Mouse (Mus musculus): Measurements from ENCODE around the gene Lrrc75b.
"Not testable (repeated sequence)": the region's sequence is repeated elsewhere in the genome, so short reads cannot be mapped to it uniquely, and the experiment has no call there.

The Lrrc75b gene

DNA sequence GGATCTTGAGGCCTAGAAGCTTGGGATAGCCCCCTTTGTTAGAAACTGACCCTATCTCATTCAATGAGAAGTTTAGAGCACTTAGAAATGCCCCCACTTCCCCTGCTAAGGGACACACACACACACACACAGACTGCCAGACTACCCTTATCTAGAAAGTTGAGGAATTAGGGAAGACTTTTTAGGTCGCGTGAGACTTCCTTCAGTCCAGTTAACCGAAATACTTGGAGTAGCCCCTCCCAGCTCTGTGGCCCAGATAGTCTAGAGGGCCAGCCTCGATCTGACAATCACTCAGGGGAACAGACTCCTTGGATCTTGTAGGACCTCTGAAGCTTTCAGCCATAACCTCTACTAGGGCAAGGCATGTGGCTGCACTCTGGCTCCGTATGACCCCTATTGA, 7.9 kb upstream of the Lrrc75b start:
- DNase-seq (ENCODE audit: low read depth, low spot score) = no peak

DNA sequence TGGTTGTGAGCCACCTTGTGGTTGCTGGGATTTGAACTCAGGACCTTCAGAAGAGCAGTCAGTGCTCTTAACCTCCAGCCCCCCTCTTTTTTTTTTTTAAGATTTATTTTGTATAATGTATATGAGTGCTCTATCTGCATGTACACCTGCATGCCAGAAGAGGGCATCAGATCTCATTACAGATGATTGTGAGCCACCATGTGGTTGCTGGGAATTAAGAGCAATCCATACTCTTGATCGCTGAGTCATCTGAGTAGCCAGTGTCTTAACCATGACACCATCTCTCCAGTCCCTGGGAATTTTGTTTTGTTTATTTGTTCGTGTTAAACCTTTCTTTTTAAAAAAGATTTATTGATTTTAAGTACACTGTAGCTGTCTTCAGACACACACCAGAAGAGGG, 6.6 kb upstream of the Lrrc75b start:
- DNase-seq (ENCODE audit: low read depth, low spot score) = not testable (repeated sequence)

DNA sequence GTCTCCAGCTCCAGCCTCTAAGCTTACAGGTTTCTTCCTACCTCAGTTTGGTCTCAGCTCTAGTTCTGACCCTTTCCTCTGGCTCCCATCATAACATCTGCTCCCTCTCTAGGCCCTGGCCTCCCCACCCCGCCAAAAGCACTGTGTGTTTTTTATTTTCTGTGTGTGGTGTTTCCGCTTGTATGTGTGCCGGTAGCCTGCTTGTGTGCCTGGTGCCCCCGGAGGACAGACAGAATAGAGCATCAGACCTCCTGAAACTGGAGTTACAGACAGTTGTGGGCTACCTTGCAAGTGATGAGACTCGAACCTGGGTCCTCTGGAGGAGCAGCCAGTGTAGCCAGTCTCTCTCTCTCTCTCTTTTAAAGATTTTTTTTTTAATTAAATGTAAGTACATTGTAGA, 6.2 kb upstream of the Lrrc75b start:
- DNase-seq (ENCODE audit: low read depth, low spot score) = no peak

DNA sequence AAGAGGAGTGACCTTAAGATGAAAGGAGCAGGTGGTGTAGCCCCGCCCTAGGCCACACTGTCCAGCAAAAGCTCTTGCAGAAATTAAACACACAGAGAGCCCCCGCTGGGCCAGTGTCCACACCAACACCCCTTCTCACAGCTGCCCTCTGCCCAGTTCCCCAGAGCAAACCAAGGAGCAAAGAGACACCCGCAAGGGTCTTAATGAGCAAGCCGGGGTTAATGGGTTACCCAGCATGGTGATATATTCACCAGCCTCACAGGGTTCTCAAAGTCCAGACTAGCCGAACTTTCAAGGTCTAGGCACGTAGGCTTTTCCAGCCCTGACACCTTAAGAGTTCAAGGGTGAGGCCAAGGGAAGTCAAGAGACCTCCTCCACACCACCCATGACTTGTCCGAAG, 5.8 kb upstream of the Lrrc75b start:
- DNase-seq (ENCODE audit: low read depth, low spot score) = no peak

DNA sequence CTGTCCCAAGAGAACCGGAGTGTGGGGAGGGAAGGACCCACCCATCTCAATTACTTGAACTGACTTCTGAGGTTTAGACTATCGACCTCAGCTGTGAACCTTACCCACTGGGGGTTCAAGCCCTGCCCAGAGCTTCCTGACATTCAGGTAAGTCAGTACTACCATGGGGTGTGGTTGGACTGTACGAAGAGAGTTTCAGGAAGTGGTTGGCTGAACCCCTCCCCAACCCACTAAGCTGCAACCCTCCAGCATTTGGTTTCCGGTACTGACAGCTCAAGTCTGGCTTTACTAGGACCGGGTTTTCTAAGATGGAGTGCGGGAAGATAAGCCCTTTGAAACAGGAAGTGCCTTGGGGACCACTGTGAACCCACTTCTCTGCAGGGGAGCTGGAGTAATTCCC, 5.3 kb upstream of the Lrrc75b start:
- DNase-seq (ENCODE audit: low read depth, low spot score) = no peak

DNA sequence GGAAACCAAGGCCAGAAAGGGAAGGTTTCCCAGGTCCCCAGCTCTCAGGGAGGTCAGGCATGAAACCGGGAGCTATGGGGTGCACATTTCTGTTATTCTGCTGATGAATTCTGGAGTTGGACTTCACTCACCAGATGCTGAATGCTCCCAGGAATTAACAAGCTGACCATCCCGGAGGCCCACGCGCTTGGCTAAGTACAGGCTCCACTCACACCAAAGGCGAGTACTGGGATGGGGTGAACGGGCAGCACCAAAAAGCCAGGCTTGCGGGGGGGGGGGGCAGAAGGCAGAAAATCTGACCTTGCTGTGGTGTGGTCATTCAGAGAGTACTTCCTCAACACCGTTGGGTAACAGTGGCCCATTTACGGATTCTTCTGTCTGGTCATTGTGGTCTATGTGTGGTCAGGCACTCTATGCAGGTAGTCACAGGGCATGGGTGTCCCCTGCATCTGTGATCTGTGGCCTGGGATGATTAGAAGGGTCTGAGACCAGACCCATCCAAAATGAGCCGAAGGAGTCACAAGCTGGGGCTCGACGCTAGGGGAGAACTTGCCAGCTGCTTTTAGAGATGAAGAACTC, 4.6 kb upstream of the Lrrc75b start:
- DNase-seq (ENCODE audit: low read depth, low spot score) = no peak

DNA sequence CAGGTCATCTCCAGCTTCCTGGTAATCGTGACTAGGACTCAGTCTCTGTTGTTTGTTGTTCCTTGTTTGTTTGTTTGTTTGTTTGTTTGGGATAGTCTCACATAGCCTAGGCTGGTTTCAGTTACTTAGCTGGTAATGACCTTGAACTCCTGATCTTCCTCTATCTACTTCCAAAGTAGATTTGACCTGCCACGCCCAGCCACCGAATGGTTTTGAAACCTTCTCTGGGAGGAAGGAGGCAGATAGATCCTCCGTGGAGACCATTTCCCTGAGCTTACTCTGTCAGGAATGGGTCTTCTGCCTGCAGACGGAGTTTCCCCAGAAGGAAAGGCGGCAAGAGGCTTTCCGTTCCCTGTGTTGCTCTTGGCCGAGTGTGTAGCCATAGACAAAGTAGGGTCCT, 2.5 kb upstream of the Lrrc75b start:
- DNase-seq (ENCODE audit: low read depth, low spot score) = no peak

DNA sequence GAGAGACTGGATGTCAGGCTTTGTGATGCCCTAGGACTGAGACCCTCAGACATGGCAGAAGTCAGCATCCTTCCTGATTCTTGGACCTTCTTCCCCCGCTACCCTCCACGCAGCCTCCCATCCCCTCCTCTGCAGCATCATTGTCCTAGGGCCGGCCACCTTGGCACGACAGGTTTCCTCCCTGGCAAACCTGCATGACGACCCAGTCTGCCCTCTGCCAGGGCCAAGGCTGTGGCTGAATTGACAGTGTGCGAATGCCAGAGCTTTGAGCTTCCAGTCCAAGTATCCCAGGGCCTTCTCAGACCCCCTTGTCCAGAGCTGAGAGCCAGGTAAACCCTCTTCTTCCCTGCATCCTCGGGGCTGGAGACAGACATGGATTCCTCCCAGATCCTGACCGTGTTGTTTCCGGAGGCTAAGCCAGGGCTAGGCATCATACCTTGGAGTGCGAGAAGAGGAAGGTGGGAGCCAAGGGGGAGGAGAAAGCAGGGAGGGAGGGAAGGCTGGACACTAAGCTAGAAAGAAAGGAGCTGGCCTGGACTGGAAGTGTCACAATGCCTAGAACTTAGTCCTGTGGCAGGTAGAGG, 1.0 kb upstream of the Lrrc75b start, which contains the start of gene Ggt1:
Ggt1 (plus strand) TSS at position 534 of the 584 bp plus-strand sequence.
- no peak for DNase-seq (ENCODE audit: low read depth, low spot score)

DNA sequence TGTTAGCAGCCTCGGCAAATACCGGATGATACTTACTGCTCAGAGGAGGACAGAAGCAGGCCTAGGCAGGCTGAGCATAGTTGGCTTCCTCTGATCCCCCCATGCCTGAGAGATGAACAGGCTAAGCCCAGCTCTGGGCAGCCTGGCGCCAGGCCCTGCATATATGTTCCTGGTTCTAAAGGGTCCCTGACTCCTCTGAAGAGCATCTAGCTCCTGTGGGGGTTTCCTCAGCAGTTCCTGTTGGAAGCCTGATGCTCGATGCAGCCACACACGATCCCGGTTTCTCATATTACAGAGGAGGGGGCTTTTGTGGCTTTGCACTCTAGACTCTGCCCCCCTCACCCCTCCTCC, 394 bp upstream of the Lrrc75b start:
- DNase-seq (ENCODE audit: low read depth, low spot score) = no peak

DNA sequence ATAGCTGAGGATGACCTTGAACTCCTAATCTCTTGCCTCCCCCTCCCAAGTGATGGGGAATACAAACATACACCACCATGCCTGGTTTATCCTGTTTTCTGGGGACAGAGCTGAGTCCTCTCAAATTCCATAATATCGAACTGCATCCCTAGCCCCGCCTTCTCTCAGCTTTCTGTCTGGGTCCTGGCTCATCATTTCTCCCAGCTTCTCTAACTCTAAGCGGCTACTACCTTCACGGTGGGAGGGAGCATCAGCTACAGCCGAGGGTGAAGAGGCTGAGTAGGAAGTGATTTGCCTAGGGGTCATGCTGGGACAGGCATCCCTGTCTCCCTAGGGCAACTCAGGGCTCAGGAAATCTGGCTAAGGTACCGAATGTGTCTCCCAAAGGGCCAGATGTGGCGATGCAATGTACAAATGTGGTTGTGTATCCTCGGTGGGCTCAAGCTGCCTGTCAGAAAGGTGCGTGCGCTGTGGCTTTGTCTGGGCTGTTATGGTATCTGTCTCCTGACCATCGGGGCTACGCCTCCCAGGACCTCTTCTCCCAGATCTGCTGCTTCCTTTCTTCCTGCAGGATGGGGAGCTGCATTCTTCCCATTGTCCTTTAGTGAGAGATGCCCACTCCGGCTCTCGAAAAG, 972 bp downstream of the Lrrc75b start:
- no peak for DNase-seq (ENCODE audit: low read depth, low spot score)

DNA sequence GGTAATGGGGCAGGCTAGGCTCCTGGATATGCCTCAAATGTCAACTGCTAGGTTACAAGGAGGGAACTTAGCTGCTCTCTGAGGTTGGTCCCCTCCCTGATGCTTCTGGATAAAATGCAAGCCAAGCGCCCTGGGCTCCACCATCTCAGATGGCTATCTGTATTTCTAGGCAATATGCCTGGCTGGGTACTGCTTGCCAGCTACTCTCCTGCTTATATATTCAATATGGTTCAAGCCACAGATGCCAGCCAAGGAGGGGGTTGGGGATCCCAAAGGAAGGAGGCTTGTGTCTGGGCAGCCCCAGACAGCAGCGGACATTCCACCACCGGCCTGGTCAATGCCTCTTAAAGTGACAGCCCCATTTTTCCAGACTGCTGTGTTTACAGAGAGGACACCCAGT, 1.6 kb downstream of the Lrrc75b start:
- no peak for DNase-seq (ENCODE audit: low read depth, low spot score)

DNA sequence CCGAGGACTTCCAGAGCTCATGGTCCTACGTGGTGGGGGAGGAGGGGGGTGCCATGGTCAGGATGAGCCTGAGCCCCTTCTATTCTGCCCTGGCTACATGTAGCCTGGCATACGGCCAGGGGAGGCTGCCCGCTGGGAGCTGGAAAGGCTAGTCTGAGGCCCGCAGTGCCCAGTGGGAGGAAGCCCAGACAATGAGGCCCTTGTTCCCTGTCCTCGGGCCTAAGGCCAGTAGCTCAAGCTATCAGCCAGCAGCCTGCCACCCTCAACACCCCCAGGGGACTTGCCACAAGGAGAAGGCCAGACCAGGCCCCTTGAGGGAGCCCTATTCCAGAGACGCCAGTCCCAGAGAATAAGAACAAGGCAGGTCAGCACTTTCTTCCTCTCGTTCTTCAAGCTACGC, 4.1 kb downstream of the Lrrc75b start:
- no peak for DNase-seq (ENCODE audit: low read depth, low spot score)

DNA sequence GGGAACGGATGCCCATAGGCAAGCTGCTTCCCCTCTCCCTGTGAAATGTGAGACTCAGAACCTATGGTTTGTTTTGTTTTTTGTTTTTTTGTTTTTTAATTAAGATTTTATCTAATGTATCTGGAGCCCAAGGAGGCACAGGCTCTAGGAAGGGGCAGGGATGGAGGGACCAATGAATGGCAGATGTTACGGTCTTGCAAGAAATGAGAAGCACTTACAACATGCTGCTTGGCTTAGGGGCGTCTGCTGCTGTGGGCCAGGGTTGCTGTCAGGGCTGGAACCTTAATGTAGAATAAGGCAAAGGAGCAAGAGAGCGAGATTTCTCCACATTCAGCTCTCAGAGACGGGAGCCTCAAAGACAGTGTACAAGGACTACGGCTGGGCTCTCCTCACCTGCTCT, 4.6 kb downstream of the Lrrc75b start:
- no peak for DNase-seq (ENCODE audit: low read depth, low spot score)

DNA sequence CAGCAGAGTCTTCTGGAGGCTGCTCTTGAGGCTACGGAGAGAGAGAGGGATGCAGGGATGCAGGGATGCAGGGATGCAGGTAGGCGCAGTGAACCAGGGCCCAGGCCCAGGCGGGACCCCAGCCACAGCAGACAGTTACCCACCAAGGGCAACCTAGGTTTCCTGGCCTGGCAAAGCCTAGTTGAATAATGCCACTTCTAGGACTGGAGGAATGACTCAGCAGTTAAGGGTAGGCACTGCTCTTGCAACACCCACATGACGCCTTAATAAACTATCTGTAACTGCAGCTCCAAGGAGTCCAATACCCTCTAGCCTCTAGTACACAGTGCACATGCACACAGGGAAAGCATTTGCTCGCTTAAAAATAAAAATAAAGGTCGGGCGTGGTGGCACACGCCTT, 6.0 kb downstream of the Lrrc75b start:
- no peak for DNase-seq (ENCODE audit: low read depth, low spot score)

DNA sequence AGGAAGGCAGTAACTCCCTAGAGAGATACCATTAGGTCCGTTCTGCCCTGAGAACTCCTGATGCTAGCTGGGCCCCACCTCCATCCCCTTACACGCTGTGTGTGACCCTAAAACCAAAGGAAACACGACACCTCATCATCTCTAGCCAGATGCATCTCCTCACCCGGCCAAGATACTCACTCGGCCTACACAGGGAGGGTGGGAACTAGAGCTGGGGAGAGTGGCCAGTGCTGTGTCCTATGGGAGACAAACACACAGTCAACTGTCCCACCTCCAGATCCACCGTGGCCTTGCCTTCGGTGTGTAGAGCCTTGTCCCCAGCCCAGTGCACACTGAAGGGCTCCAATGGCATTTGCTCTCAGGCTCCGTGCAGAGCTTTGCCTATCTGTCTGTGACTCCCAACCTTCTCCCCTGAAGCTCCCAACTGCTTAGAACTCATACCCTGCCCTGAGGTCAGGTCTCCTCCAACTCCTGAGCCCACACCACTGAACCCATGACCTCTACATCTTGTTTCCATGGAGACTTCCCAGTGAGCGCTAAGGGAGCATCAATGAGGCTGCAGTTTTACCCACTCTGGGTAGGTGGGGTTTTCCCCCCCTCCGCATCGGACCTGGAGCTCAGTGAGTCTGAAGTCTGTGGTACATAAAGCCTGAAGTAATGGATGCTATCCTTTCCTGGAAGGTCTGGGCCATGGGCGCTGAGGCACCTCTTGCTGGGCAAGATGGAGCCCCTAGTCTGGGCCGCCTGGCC, 7.3 kb downstream of the Lrrc75b start:
- no peak for DNase-seq (ENCODE audit: low read depth, low spot score)

DNA sequence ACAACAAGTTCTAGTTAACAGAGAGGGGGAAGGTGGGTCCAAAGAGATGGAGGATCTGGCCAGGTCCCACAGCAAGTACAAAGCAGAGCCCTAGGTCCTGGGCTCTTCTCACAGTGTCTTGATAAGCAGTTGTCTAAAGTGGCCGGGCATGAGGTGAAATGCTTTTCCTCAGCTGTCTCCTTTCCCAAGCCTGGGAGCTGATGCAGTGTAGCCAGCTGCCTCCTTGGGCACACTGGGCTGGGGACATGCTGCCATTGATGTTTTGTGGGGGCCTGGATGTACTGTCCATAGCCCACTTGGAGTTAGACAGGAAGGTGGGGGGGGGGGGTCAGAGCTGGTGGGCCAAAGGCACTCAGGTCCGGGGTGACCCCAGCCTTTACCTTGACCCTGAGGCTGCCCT, 8.0 kb downstream of the Lrrc75b start:
- DNase-seq (ENCODE audit: low read depth, low spot score) = no peak

DNA sequence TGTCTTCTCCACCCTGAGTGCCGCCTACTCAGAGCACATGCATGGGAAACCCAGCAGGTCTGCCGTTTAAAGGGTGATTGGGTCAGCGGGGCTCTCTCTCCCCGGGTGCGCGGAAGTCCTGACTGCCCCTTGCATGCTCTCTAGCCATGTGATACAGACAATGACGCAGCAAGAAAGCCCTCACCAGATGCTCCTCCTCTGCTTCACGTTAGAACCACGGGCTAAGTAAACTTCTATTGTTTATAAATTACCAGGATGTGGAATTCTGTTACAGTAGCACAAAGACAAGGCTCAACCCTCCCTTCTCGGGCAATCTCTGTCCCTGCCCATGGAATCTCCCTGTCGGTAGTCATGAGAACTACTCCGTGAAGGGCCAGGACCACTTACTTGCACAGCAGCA, 9.0 kb downstream of the Lrrc75b start:
- DNase-seq (ENCODE audit: low read depth, low spot score) = no peak

DNA sequence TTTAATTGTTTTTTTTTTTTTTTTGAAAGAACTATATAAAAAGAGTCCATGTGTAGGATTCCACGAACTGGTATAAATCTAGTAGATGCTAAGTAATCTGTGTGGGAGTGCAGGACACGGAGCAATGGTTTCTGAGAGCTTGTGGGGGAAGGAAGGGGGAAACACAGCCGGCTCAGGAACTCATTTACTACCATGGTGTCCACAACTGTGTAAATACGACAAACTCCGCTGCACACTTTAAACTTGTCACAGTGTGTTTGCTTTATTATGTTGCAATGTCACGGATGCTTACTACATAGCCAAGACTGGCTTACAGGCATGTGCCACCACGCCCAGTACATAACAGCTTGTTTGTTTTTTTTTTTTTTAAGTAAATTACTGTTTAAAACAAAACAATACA, 10.2 kb downstream of the Lrrc75b start:
- no peak for DNase-seq (ENCODE audit: low read depth, low spot score)

DNA sequence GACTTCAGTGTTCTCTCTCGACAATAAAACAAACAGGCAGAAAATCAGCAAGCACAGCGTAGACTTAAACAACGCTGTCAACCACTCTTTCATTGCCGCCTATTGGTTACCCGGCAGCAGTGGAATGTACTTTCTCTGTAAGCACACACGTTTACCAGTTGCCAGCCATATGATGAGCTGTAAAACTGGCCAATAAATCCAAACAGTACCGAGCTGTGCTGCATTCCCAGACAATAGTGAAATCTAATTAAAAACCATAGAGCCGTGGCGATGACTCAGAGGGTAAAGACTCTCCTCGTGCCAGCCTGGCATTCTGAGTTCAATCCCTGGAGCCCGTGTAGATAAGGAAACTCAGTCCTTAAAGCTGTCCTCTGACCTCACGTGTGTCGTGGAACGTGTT, 11.6 kb downstream of the Lrrc75b start:
- DNase-seq (ENCODE audit: low read depth, low spot score) = no peak

DNA sequence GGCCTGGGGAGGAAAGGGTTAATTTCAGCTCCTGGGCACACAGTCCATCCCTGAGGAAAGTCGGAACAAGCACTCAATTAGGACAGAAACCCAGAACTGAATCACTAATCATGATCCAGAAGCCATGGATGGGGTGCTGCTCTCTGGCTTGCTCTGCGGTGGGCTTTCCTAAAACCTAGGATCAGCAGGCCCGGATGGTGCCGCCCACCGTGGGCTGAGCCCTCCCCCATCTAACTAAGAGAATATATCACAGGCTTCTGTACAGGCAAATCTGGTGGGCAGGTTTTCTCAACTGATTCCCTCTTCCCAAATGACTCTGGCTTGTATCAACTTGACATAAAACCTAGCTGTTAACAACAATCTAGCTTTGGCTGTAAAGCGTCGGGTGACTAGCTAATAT, 12.2 kb downstream of the Lrrc75b start:
- DNase-seq (ENCODE audit: low read depth, low spot score) = no peak

DNA sequence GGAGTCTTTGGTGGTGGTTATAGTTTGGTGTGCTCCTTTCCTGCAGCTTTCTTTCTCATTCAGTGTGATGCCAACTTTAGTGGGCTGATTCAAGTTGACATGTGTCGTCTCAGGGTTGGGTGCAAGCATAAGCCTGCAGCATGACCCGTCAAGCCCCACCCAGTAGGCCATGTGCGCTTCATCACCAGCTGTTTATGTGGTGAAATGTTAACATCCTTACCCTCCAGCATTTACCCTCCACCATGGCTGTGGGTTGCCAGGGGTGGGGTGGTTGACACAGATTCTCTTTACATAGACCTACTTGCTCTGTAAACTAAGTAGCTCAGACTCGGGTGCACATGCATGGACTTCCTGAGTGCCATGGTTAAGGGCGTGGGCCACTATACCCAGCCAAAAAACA, 24.0 kb downstream of the Lrrc75b start:
- no peak for DNase-seq (ENCODE audit: low read depth, low spot score)

DNA sequence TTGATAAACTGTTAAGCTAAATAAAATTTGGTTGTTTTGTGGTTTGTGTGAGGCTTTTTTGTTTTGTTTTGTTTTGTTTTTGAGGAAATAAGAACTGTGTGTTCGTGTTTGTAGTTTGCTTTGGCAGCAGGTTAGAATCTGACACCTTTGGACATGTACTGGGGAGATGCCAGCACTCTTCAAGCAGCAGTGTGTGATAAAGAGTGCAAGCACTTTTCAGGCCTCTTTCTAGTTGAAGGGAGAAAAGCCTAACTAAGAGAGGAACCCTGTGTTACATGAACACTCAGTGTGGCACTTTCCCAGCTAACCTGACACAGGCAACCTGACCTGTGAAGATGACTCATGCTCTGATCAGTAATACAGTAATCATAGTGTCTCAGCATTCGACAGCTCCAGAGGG, 24.7 kb downstream of the Lrrc75b start:
- no peak for DNase-seq (ENCODE audit: low read depth, low spot score)

DNA sequence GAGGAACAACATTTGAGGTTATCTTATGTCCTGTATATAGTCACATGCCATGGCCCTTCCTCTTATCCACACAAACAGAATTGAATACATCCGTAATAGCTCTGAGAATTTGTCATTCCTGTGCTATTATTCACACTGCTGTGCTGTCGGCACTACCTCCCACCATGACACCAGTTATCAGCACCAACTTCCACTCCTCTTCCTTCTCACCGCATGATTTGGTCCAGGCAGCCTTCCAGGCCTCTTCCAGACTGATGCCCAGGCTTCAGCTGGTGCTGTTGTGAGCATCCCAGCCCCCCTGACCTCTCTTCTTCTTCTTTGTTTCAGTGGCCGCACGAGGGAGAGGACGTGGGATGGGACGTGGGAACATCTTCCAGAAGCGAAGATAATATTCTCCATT, 25.2 kb downstream of the Lrrc75b start:
- no peak for DNase-seq (ENCODE audit: low read depth, low spot score)
